Mouse (Mus musculus) heart, postnatal 0 days (tissue): ENCODE measurements around the gene Endov.

Experiments used
- CTCF ChIP-seq: IDR thresholded peaks from 2 replicates; pipeline ENCODE4 v1.5.1; 2016; ENCODE audit warnings: antibody characterized with exemption, control low read depth, low read depth
- EP300 ChIP-seq: IDR thresholded peaks from 2 replicates; pipeline ENCODE4 v1.6.1; 2016; ENCODE audit warnings: antibody characterized with exemption, low read depth

GRCm38 (mm10) chr11:119542371-119542770, 51.2 kb downstream of the Endov start:
- TF ChIP-seq CTCF (peak; percentile 12; the same call in 1 of the 2 replicates), EP300 (no peak)
